Mouse (Mus musculus) spleen, adult 12 weeks (tissue): ENCODE measurements around the gene Ackr3.

Experiments used
- DNase-seq: peaks from one replicate; pipeline ENCODE4 v3.0.0; 2022; ENCODE audit warnings: low spot score

Ackr3 gene

DNA sequence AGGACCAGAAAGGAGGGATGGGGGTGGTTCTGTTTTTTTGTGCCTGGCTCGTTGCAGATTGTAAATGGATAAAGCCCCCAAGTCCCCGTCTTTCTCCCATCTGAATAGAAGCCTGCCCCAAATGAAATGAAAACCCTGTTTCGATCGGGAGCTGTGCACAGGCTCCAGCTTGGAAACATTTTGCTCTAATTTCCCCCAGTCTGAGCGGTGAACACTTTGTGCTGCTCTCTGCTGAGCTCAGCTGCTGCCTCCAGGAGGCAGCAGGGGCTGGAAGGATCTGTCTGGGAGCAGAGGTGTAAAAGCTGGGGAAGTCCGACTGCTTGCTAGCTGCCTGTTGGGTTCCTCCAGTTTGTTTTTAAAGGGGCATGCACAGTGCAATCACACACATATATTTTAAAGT is 1.4 kb downstream of the Ackr3 start:
- DNase-seq: no peak

DNA sequence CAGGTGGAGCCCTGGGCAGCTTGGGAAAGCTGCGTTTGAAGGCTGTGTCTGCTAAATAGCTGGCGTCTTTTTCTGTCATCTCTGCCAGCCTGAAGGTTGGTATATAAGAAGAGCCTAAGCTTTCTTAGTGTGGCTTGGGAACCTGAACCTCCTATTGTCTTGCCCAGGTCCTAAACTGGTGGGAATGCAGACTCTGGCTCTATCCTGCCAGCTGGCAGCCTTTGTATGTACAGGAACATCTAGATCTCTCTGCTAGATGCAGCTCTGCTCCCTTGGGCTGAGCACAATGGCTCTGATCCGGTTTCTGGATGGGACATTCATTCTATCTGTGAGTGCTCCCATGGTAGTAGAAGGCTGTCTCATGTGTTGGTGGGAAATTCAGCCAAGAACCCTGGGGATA is 2.9 kb downstream of the Ackr3 start:
- DNase-seq: no peak

DNA sequence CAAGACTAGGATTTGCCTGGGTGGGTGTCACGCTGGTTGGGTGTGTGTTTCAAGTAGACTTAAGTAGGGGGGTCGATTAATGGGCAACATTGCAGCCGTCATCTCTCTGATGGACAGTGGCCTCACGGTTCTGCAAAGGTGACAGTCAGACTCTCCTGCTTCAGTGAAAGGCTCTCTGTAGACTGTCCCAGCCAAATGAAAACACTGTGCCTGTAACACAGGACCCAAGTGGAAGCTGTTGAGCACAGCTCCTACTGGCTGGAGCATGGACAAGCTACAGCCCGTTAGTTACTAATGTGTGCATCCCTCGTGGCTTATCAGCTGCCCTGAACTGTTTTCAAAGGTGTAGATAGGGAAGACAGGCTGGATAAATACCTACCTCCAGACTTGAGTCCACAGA is 3.5 kb downstream of the Ackr3 start:
- DNase-seq: no peak

DNA sequence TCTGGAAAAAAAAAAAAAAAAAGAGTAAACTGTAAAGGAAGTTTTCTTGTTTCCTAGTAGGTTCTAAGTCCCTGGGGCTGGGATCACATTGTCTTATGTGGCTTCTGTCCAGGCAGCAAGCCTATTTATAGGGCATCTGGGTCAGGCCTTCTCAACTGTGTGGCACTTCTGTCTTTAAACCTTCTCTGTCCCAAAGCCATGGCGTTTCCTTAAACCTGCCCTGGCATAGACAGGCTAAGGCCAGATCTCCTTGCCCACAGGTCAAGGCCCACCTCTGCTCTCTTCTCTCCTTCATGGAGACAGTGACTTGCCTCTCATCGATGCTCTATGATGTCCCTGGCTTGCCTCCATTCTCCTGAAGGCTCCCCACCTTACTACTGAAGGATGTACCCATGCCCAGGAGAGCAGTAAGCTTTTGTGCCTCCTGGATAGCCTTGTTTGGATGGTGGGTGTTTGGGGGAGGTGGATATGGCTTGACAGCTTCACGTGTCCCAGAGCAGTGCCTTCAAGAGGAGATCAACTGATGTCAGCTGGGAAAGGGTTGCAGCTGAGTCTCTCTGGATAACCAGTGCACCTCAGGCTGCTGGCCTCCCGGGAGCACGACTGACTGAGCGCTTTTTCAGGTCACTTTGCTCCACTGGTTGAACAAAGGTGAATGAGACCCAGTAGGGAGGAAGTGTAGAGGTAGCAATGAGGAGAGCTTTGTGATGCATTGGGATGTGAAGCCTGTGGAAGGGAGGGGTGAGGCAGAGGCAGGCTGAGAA is 4.1 kb downstream of the Ackr3 start:
- DNase-seq: no peak

DNA sequence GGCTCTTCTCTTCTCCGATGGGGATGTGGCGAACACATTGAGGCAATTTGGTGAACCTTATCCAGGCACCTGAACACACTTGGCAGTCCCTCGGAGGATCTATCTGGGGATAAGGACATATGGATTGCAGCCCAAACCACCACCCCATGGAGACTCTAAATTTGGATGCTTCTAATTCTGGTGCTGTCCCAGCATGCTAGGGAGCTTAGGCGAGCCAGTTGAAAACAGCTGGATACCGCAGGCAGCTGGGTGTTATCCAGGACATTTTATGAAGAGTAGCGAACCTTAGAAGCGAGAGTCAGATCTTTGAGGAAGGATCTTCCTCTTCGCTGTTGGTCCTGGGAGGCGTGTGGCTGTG is 4.7 kb downstream of the Ackr3 start:
- no peak for DNase-seq

DNA sequence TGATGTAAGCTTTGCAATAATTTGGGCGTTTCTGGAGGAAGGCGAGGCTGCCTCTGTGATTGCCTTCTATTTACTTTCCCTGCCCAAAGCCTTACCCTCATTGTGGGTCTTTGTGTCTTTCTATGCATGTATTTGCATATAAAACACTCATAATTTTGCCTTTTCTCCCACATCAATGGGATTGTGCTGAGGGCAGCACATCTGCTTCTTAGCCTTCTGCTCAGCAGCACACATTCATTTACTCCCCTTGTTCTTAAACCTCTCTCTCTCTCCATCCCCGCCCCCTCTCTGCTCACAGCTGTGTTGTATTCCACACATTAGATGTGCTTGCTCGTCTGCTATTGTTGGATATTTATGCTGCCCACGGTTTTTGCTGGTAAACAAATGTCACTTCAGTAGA is 5.3 kb downstream of the Ackr3 start:
- no peak for DNase-seq

DNA sequence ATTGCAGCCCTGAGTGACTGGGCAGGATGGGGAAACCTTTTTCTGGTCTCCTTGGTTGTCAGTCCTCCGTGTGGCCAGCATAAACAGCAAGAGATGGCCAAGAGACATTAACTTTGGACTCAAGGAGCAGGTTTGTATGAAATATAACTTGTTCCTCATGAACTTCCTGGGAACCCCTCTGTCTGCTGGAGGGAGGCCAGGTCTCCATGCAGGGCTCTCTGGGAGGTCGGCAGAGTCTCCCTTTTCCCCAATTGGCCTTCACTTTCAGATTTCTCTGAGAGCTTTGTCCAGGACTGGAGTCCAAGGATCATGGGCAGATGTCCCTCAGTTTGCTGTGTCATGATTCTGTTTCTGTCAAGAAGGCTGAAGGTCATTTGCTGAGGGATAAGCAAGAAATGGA is 6.0 kb downstream of the Ackr3 start:
- DNase-seq: no peak

DNA sequence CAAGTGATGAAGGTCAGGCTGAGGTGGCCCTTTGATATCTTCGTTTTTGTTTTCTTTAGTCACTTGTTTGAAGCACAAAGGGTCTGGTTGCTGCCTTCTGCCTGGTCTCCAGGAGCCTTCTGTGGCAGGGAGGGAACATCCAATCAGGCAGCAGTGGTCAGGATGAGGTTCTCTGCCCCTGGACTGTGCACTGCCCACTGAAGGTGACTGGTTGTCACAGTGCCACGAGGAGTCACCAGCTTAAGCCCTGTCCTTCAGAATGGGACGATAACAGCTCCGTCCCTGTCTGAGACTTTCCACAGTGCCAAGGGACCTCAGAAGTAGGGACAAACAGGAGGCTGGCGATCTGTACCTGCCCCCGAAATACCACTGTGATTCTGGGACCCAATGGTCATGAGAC is 6.6 kb downstream of the Ackr3 start:
- DNase-seq: no peak

DNA sequence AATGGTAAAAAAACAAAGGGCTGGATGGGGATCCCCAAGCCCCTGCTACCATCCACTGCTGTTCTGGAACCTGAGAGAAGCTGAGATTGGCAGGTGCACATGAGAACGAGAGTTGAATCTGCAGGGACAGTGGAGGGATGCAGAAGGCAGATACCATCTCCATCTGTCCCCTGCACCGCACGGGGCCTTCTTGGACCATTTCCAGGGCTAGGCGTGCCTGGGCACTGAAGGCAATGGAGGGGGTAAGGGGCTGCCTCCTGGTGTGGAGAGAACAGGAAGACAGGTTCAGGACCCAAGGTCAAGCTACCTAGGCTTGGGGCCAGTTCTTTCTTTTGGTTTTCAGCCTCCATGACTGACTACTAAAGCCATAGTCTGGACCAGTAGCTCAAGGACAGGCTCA is 7.0 kb downstream of the Ackr3 start:
- no peak for DNase-seq

DNA sequence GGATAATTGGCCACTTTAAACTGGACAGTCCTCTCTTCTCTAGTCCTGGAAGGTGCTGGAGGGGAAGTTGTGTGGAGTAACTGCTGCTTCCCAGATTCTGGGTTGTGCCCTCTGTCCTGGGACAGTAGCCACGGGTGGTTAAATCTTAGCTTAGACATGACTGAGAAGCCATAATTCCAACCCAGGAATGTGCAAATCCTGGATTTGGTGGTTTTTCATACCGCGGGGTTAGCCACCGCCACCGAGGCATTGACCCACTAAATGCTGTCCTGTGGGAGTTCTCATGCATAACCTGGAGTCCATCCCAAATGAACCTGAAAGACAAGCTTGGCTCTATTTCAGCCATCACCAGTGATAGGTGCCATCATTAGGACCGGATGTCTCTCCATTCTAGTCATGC is 8.6 kb downstream of the Ackr3 start:
- no peak for DNase-seq

DNA sequence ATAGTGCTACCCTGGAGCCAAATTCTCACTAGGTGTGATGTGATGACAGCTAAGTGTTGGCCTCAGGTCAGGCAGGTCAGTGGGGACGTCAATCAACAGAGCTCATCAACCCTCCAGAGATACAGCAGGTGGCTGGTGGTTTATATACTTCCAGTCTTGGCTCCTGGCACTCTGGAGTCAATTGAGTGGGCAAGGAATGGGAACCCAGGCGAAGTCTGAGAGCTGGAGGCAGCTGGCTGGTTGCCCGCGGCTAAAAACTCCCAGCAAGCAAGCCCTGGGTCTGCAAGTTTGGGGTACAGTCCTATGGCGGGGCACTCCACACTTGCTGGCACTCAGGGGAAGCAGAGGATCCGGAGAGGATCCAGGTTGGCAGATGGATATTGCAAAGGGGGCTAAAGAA is 9.1 kb downstream of the Ackr3 start:
- DNase-seq: no peak

DNA sequence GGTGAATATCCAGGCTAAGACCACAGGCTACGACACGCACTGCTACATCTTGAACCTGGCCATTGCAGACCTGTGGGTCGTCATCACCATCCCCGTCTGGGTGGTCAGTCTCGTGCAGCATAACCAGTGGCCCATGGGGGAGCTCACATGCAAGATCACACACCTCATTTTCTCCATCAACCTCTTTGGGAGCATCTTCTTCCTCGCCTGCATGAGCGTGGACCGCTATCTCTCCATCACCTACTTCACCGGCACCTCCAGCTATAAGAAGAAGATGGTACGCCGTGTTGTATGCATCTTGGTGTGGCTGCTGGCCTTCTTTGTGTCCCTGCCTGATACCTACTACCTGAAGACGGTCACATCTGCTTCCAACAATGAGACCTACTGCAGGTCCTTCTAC is 10.2 kb downstream of the Ackr3 start:
- DNase-seq: no peak

DNA sequence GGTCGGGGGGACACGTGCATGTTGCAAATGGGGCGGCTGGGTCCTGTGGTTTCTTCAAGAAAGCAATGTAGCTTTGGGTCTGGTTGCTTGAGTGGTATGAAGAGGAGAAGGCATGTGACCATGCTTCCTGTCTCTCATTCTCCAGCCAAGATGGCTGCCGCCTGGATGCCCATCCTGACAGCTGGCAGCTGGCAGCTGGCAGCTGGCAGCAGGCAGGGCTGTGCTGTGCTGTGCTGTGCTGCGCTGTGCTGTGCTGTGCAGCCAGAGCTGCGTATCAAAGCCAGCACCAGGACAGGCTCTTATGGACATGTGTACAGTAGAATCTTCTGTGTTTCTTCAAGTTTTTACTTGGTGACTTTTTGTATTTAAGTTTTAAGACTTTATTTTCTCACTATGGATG is 11.1 kb downstream of the Ackr3 start:
- no peak for DNase-seq

DNA sequence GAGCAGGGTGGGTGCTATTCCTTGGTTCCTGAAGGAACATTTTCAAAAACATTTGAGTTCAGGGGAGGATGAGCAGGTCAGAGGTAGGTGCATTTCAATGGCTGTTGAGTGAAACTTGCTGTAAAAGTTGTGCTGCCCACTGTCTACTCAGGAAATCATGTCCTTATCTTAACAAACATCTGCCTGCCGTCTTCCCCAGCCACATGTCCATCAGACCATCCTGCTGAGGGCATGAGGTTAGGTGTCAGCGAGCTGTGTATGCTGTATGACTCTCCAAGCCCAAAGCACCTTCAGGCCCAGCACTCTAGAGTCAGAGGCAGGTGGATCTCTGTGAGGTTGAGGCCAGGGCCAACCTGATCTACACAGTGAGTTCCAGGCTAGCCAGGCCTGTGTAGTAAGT is 12.1 kb downstream of the Ackr3 start:
- no peak for DNase-seq

DNA sequence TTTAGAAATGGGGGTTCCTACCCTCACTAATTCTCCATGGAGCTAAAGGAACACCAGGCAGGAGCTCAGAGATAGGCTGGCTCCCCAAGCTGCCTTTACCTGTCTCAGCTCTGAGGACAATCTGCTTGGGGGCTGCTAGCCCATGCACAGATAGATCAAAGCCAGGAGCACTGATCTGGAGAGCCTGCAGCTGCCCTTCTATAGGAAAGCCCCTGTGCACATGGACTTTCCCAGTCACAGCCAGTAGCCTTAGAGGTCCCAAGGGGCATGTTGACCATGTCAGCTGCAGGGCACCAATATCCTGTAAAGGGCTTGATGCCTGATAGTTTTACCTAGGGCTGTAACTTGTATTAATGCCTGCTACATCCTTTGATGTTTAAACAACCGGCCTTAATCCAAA is 12.6 kb downstream of the Ackr3 start:
- no peak for DNase-seq

DNA sequence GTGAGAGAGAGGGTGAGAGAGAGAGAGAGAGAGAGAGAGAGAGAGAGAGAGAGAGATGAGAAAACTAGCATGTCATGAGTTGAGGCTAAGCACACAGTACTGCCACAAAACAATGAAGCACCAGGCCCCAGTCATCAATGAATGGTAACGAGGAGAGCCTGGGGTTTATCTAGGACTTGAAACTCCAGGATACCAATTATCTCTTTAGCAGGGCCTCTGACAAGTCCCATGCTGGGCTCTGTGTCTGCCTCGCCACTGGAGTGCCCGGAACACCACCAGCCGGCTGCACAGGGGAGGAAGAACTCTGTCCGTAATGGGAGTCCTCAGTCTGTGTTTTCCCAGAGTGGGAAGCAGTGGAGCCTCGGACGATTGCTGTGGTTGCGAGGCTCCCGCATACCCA is 16.5 kb downstream of the Ackr3 start:
- no peak for DNase-seq

DNA sequence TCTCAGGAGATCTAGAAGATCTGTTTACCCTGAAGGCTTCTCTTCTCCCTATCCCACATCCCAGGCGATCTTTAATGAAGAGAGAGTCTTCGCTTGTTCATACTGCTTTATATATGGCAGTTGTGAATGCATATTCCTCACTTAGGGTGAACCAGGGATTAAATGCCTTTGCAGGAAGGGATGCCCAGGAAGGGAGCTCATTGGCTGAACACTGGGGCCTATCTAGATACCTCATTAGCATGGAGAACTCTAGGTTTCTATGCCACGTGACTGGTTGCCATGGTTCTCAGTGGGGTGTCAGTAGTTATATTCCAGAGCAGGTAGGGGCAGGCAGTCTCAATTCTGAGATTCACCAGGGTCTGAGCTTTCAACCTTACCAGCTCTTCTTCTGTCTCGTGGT is 17.1 kb downstream of the Ackr3 start:
- DNase-seq: no peak

DNA sequence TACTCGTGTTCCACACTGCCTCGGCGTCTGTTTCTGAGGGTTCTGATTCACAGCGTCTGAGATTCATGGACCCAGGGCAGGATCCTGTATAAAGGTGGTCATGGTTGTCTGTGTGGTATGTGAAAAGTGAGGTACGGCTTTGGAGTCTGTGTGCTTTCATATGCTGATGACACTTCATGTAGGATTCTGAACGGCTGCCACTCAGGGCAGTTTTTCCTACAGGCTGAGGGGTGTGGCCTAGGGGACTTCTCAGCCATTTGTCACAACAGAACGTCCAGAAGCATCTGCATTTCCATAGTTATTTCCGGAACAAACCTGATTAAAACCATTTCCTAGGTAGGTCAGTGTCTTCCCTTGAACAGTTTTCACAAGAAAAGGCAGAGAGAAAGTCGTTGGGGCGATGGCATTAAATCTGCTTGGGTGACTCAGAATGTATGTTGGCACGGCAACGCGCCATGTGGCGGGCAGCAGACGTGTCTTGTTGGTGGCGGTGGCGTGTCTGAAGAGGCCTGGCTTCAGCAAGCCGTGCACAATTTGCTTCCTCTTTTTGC is 18.1 kb downstream of the Ackr3 start:
- no peak for DNase-seq

DNA sequence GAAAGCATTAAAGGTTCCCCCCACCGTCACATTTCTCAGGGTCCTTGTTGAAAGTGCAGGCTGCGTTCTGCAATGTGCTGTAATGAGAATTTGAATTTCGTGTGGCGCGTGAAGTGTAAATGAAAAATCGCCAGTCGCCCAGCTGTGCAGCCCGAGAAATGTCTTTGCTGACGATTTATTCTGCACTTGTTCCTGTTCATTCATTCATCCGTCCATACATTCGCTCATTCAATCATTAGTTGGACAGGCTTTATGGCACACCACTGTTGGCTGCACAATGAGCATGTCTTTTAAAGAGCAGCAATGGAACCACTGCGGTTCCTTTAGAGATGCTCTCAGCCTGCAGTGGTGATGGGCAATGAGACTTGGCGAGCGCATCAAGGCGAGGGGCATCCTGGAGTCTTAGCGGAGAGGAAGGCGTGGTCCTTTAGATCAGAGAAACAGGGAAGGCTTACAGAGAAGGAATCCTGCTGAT is 18.7 kb downstream of the Ackr3 start:
- DNase-seq: no peak

DNA sequence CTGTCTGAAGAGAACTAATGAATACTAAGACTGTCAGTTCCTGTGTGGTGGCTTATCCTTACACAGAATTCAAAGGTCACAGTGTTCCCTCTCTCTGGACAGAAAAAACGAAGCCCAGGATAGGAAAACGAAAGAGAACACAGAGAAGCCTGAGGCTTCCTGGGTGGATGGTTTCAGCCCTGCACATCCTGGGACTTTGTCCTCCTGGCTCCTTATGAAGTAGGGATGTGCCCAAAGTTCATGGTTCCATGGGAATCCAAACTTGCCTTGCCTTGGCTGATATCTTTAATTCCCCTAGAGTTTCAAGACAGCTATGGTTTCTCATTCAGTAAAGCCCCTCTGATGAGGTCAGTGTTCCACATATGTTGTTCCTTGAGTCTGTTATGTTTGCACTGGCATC is 19.2 kb downstream of the Ackr3 start:
- no peak for DNase-seq

DNA sequence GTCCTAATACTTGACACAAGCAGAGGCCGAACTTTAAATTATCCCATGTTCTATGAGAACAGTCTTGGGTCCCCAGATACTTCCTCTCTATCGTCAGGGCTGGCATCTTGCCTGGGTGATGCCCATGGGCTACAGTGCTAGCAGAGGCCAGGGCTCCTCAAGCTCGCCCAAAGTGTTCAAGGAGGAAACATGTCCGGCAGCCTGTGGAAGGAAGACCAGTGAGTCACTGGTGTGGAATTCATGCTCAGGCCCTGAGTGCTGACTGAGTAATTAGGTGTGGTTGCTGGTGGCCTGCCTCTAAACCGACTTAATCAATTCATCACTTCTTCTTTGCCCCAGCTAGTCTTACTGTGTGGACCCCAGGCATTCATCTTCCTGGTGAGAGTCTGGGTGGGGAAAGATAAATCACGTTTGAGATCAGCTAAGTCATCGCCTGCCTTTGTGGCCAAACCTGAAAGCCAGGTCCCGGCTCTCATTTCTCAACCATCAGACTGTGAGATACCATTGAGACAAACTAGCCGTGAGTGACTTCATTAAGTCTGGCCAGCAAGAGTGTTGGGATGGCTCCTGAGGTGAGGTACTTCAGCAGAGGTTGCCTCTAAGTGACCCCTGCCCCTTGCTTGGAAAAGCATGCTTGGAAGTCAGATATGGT is 21.9 kb downstream of the Ackr3 start:
- no peak for DNase-seq

DNA sequence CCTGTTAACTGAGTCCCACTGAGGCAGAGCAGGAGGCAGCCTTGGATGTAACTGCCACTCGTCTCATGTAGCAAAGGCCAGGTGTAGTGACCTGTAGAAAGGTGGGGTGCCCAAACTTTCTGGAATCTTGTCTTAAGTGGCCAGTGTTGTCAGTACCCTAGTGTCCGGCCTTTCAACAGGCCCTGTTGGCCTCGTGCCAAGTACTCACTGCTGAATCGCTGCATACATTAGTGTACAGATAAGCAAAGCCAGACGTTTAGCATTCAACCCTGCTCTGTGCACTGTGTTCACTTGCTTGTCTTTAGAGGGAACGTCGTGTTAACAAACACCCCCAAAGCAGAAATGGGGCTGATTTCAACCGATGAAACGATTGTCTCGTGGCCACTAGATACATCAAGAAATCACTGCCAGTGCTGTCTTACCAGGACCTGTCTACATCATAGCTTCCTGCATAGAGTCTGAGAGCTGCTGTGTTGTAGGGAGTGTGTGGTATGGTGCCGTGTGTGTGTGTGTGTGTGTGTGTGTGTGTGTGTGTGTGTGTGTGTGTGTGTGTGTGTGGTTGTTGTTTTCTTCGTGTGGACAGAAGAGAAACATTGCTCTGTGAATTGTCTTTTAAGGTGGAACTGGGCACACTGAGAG is 24.0 kb downstream of the Ackr3 start:
- no peak for DNase-seq

DNA sequence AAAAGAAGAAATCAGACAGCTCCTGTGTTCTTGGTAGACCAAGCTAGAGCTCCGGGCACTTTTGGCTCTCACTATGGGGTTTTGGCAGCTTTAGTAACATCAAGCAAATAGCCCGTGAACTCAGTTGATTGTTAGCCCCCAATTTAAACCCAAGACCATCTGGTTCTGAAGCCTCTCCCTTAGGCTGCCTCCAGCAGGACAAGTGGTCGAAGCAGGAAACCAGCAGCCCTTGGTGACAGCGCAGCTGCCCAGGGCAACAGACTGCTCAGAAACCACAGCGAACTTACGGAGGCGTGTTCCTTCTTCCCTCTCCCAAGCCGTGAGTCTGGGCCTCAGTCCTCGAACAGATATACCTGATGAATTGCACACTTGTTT is 24.5 kb downstream of the Ackr3 start:
- no peak for DNase-seq
